Mouse (Mus musculus): ENCODE measurements around the gene Ipo5.

DNA sequence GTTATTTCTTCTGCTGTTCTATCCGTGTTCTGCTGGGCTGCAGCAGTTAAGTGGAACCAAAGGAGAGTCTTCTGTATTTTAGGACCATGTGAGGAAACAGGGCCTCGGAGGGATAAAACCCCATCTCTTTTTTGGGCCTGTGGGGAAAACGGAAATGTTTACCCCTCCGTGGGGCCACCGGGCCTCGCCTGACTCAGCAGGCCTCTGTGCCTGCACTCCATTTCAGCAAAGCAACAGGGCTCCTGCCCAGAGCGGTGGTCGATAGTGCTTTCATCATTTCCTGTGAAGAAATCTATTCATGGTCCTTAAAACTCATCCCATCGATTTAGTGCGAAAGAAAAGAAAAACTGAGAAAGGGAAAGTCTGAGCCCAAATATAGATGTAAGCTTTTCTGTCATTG lies 33.9 kb upstream of the Ipo5 start:
- TF ChIP-seq CTCF (IDR thresholded peaks at IDR 0.05; ENCODE audit: low read depth, low read length) (no peak), POLR2A (IDR thresholded peaks at IDR 0.05; ENCODE audit: extremely low read depth, insufficient read depth, low read length) (no peak)

All from liver, adult 2 months (tissue).